Mouse (Mus musculus) C2C12 (cell line): ENCODE results near the gene Dip2c. TPM values are rescaled to one million over a fixed set of nuclear protein-coding genes. Genes with fewer than 3 reads are reported as not detected.

Experiments
- H3K27me3 ChIP-seq: one replicate; pipeline ENCODE4 v1.6.1; 2011; ENCODE audit not compliant: control insufficient read depth, insufficient read depth, insufficient read length
- H3K36me3 ChIP-seq: one replicate; pipeline ENCODE4 v1.6.1; 2011; ENCODE audit not compliant: control insufficient read depth, insufficient read depth
- H3K4me3 ChIP-seq: one replicate; pipeline ENCODE4 v1.5.1; 2011; ENCODE audit warnings: mild to moderate bottlenecking, control low read depth; ENCODE audit not compliant: poor library complexity, insufficient read depth, severe bottlenecking
- H3K79me2 ChIP-seq: one replicate; pipeline ENCODE4 v1.6.1; 2011; ENCODE audit not compliant: control insufficient read depth, insufficient read depth
- H3K79me3 ChIP-seq: one replicate; pipeline ENCODE4 v1.6.1; 2011; ENCODE audit warnings: low read depth, control low read depth
- H3ac ChIP-seq: one replicate; pipeline ENCODE3; 2011; ENCODE audit warnings: low read depth; ENCODE audit not compliant: control insufficient read depth, insufficient read length
- CEBPB ChIP-seq: IDR thresholded peaks from one replicate; pipeline ENCODE4 v1.6.1; 2011; ENCODE audit warnings: low read depth, mild to moderate bottlenecking, control low read depth, moderate library complexity
- CTCF ChIP-seq: IDR thresholded peaks from one replicate; pipeline ENCODE4 v1.5.1; 2011; ENCODE audit not compliant: control insufficient read depth, insufficient read depth, insufficient read length
- FOSL1 ChIP-seq: IDR thresholded peaks from one replicate; pipeline ENCODE4 v1.8.0; 2011; ENCODE audit warnings: mild to moderate bottlenecking, low read length; ENCODE audit not compliant: poor library complexity, insufficient read depth, severe bottlenecking
- MAX ChIP-seq: IDR thresholded peaks from one replicate; pipeline ENCODE4 v1.6.1; 2011; ENCODE audit warnings: mild to moderate bottlenecking, control low read depth
- MYOD1 ChIP-seq: IDR thresholded peaks from one replicate; pipeline ENCODE4 v1.6.1; 2011; ENCODE audit warnings: low read depth; ENCODE audit not compliant: control insufficient read depth, insufficient read length
- MYOG ChIP-seq: IDR thresholded peaks from one replicate; pipeline ENCODE4 v1.6.1; 2011; ENCODE audit not compliant: control insufficient read depth, insufficient read length; ENCODE audit errors: extremely low read depth
- USF1 ChIP-seq: IDR thresholded peaks from one replicate; pipeline ENCODE4 v1.6.1; 2011; ENCODE audit warnings: low read depth, mild to moderate bottlenecking, control low read depth, moderate library complexity
- polyA plus RNA-seq: library from polyadenylated mRNA; unstranded; fragments of >200 nt; fragmentation: generic; extraction: Trizol; gene quantifications from one replicate; pipeline ENCODE4 v1.2.1, GENCODE M21; 2012; ENCODE audit warnings: missing spikeins

The Dip2c gene
- polyA plus RNA-seq, 1 experiment = 4.8 TPM

GRCm38 (mm10) chr13:9684153-9684923 is 408.0 kb downstream of the Dip2c start:
- Histone ChIP-seq H3K4me3 (no peak overlapping the region), H3K79me3 (no peaks in the 10 kb centered on the region), H3K27me3 (no peaks in the 10 kb centered on the region), H3ac (no peak overlapping the region), H3K36me3 (peaks cover 34% of the 10 kb centered on the region), H3K79me2 (no peaks in the 10 kb centered on the region)
- no peak for TF ChIP-seq MYOG
- TF ChIP-seq MAX = no peak
- TF ChIP-seq FOSL1 = no peak
- no peak for TF ChIP-seq CEBPB
- no peak for TF ChIP-seq MYOD1
- TF ChIP-seq USF1 = no peak
- no peak for TF ChIP-seq CTCF

- Histone ChIP-seq H3K27me3 (no peaks in the 10 kb centered on the region), H3ac (no peak overlapping the region), H3K36me3 (peaks cover 46% of the 10 kb centered on the region), H3K79me3 (no peaks in the 10 kb centered on the region), H3K79me2 (no peaks in the 10 kb centered on the region), H3K4me3 (no peak overlapping the region)
- TF ChIP-seq FOSL1 (no peak), MYOG (no peak), CTCF (no peak), USF1 (no peak), CEBPB (no peak), MAX (no peak), MYOD1 (no peak)
Observed at GRCm38 (mm10) chr13:9686261-9686660, 409.9 kb downstream of the Dip2c start.

GRCm38 (mm10) chr13:9686765-9687164 is 410.4 kb downstream of the Dip2c start:
- TF ChIP-seq FOSL1 = no peak
- TF ChIP-seq CEBPB = no peak
- no peak for TF ChIP-seq CTCF
- TF ChIP-seq MYOG = no peak
- TF ChIP-seq MYOD1 = no peak
- no peak for TF ChIP-seq MAX
- Histone ChIP-seq H3K79me3 (no peaks in the 10 kb centered on the region), H3K4me3 (no peak overlapping the region), H3K36me3 (peaks cover 46% of the 10 kb centered on the region), H3K27me3 (no peaks in the 10 kb centered on the region), H3K79me2 (no peaks in the 10 kb centered on the region), H3ac (no peak overlapping the region)

GRCm38 (mm10) chr13:9689366-9689765 is 413.0 kb downstream of the Dip2c start:
- no peak overlapping the region for H3ac ChIP-seq
- H3K27me3 ChIP-seq = no peaks in the 10 kb centered on the region
- TF ChIP-seq FOSL1 (no peak), CEBPB (no peak), CTCF (no peak), MYOD1 (no peak), USF1 (no peak), MAX (no peak), MYOG (no peak)
- H3K79me3 ChIP-seq = no peaks in the 10 kb centered on the region
- peaks cover 52% of the 10 kb centered on the region for H3K36me3 ChIP-seq
- H3K79me2 ChIP-seq = no peaks in the 10 kb centered on the region
- H3K4me3 ChIP-seq = no peak overlapping the region

- no peaks in the 10 kb centered on the region for H3K79me3 ChIP-seq
- TF ChIP-seq MYOG (no peak), MYOD1 (no peak), CTCF (no peak), USF1 (no peak), CEBPB (no peak), MAX (no peak), FOSL1 (no peak)
- H3ac ChIP-seq = no peak overlapping the region
- no peak overlapping the region for H3K4me3 ChIP-seq
- H3K36me3 ChIP-seq = peaks cover 59% of the 10 kb centered on the region
- no peaks in the 10 kb centered on the region for H3K27me3 ChIP-seq
- H3K79me2 ChIP-seq = no peaks in the 10 kb centered on the region
Observed at GRCm38 (mm10) chr13:9692876-9693275, 416.5 kb downstream of the Dip2c start.

- H3K27me3 ChIP-seq = no peaks in the 10 kb centered on the region
- no peak overlapping the region for H3ac ChIP-seq
- H3K79me3 ChIP-seq = no peaks in the 10 kb centered on the region
- no peaks in the 10 kb centered on the region for H3K79me2 ChIP-seq
- no peak for TF ChIP-seq MYOD1
- TF ChIP-seq CEBPB = no peak
- TF ChIP-seq CTCF = no peak
- no peak for TF ChIP-seq MAX
- no peak for TF ChIP-seq USF1
- TF ChIP-seq MYOG = no peak
- TF ChIP-seq FOSL1 = no peak
- H3K36me3 ChIP-seq = peaks cover 49% of the 10 kb centered on the region
- H3K4me3 ChIP-seq = no peak overlapping the region
Observed at GRCm38 (mm10) chr13:9694651-9695050, 418.3 kb downstream of the Dip2c start.
